Mouse (Mus musculus) embryonic facial prominence, embryonic 11.5 days (tissue): ENCODE measurements around the gene Pdzd8. TPM values are rescaled to one million over a fixed set of nuclear protein-coding genes. Genes with fewer than 3 reads are reported as not detected.

Source experiments
- ATAC-seq: fragments of 200-750 bp; cut with Nextera tagmentation; replicated peaks from 2 replicates; pipeline ENCODE4 v1.8.0; 2017; ENCODE audit warnings: low read depth; ENCODE audit not compliant: insufficient number of reproducible peaks, low FRiP score, low TSS enrichment
- DNase-seq: peaks from one replicate; pipeline ENCODE4 v3.0.0-alpha.2; 2015; ENCODE audit warnings: low spot score
- H3K27ac ChIP-seq: fragments of 300-500 bp; sonication (generic); replicated peaks from 2 replicates; pipeline ENCODE4 v1.5.1; 2014; ENCODE audit warnings: mild to moderate bottlenecking, low read depth, low read length, control low read depth
- H3K27me3 ChIP-seq: fragments of 300-500 bp; sonication (generic); 2 replicates; pipeline ENCODE4 v1.6.1; 2014; ENCODE audit warnings: mild to moderate bottlenecking, low read length, moderate library complexity, mixed read lengths; ENCODE audit not compliant: control insufficient read depth, insufficient read depth
- H3K36me3 ChIP-seq: fragments of 300-500 bp; sonication (generic); replicated peaks from 2 replicates; pipeline ENCODE4 v1.6.1; 2014; ENCODE audit warnings: low read depth, mild to moderate bottlenecking, low read length, moderate library complexity, mixed read lengths; ENCODE audit not compliant: control insufficient read depth, insufficient read depth
- H3K4me1 ChIP-seq: fragments of 300-500 bp; sonication (generic); 2 replicates; pipeline ENCODE4 v1.6.1; 2014; ENCODE audit warnings: low read length, mixed read lengths; ENCODE audit not compliant: control insufficient read depth, insufficient read depth
- H3K4me2 ChIP-seq: fragments of 300-500 bp; sonication (generic); 2 replicates; pipeline ENCODE4 v1.6.1; 2014; ENCODE audit warnings: low read depth, mild to moderate bottlenecking, control low read depth, low read length, moderate library complexity
- H3K4me3 ChIP-seq: fragments of 300-500 bp; sonication (generic); 2 replicates; pipeline ENCODE4 v1.5.1; 2014; ENCODE audit warnings: low read depth, low read length, control low read depth
- H3K9ac ChIP-seq: fragments of 300-500 bp; sonication (generic); replicated peaks from 2 replicates; pipeline ENCODE4 v1.6.1; 2014; ENCODE audit warnings: mild to moderate bottlenecking, control low read depth, low read length
- H3K9me3 ChIP-seq: fragments of 300-500 bp; sonication (generic); replicated peaks from 2 replicates; pipeline ENCODE4 v1.6.1; 2016; ENCODE audit warnings: mild to moderate bottlenecking, low read length, inconsistent platforms, mixed read lengths; ENCODE audit not compliant: control insufficient read depth
- WGBS: fragments of 180-500 bp; shearing (Covaris S2); extraction: QIAGEN DNeasy Blood & Tissue Kit; methylation state at CpG from one replicate; pipeline ENCODE4 v1.1.7; 2014; 5-methylcytosine and 5-hydroxymethylcytosine counted together
- polyA plus RNA-seq: library from polyadenylated mRNA; unstranded; fragments of >200 nt; fragmentation: Nextera tagmentation; extraction: Ambion mirVana; gene quantifications from 2 replicates; pipeline ENCODE4 v1.2.1, GENCODE M21; 2014

The Pdzd8 gene
- polyA plus RNA-seq, 1 experiment from 2014 or later = 18.0 TPM

- WGBS = 87% methylated on average over 3 of the region's 3 CpGs
- Histone ChIP-seq H3K27me3 (no peaks in the 10 kb centered on the region), H3K9ac (no peak overlapping the region), H3K36me3 (no peaks in the 10 kb centered on the region), H3K27ac (no peak overlapping the region), H3K9me3 (no peaks in the 10 kb centered on the region), H3K4me1 (no peaks in the 10 kb centered on the region), H3K4me2 (no peak overlapping the region), H3K4me3 (no peak overlapping the region)
- DNase-seq (no peak), ATAC-seq (no peak)
Observed at GRCm38 (mm10) chr19:59337872-59338681, 7.5 kb downstream of the Pdzd8 start.

GRCm38 (mm10) chr19:59336655-59337054 lies 8.9 kb downstream of the Pdzd8 start:
- Histone ChIP-seq H3K9me3 (no peaks in the 10 kb centered on the region), H3K27me3 (no peaks in the 10 kb centered on the region), H3K27ac (no peak overlapping the region), H3K4me2 (no peak overlapping the region), H3K4me3 (no peak overlapping the region), H3K9ac (no peak overlapping the region), H3K36me3 (no peaks in the 10 kb centered on the region), H3K4me1 (no peaks in the 10 kb centered on the region)
- no peak for DNase-seq
- no peak for ATAC-seq
- WGBS = 94% methylated on average over 1 of the region's 1 CpGs

- Histone ChIP-seq H3K4me3 (no peak overlapping the region), H3K4me2 (no peak overlapping the region), H3K9me3 (no peaks in the 10 kb centered on the region), H3K27ac (no peak overlapping the region), H3K27me3 (no peaks in the 10 kb centered on the region), H3K9ac (no peak overlapping the region), H3K36me3 (no peaks in the 10 kb centered on the region), H3K4me1 (no peaks in the 10 kb centered on the region)
- ATAC-seq = no peak
- DNase-seq = no peak
Observed at GRCm38 (mm10) chr19:59330816-59331225, 14.8 kb downstream of the Pdzd8 start.

- H3K4me2 ChIP-seq = no peak within 1 kb of the TSS
- H3K27ac ChIP-seq = no peak within 1 kb of the TSS
- no peaks in the 10 kb centered on the region for H3K4me1 ChIP-seq
- H3K4me3 ChIP-seq = no peak within 1 kb of the TSS
- 97% methylated on average over 9 of the region's 14 CpGs for WGBS
- no peaks in the 10 kb centered on the region for H3K36me3 ChIP-seq
- ATAC-seq = no peak
- DNase-seq = no peak
- no peaks in the 10 kb centered on the region for H3K9me3 ChIP-seq
- no peak within 1 kb of the TSS for H3K9ac ChIP-seq
- H3K27me3 ChIP-seq = no peaks in the 10 kb centered on the region
Observed at GRCm38 (mm10) chr19:59321990-59322389, 23.6 kb downstream of the Pdzd8 start, which contains the start of gene Rps12-ps3. Gene Rps12-ps3, plus strand, starts transcription at chr19:59322290.

GRCm38 (mm10) chr19:59316571-59316970 lies 29.0 kb downstream of the Pdzd8 start:
- H3K9me3 ChIP-seq = no peaks in the 10 kb centered on the region
- no peak overlapping the region for H3K4me3 ChIP-seq
- H3K4me2 ChIP-seq = no peak overlapping the region
- no peaks in the 10 kb centered on the region for H3K36me3 ChIP-seq
- no peak overlapping the region for H3K9ac ChIP-seq
- ATAC-seq = no peak
- no peaks in the 10 kb centered on the region for H3K4me1 ChIP-seq
- no peak overlapping the region for H3K27ac ChIP-seq
- DNase-seq = peak; percentile 46
- H3K27me3 ChIP-seq = no peaks in the 10 kb centered on the region

GRCm38 (mm10) chr19:59315308-59315707 lies 30.3 kb downstream of the Pdzd8 start:
- Histone ChIP-seq H3K4me1 (no peaks in the 10 kb centered on the region), H3K4me2 (no peak overlapping the region), H3K9ac (no peak overlapping the region), H3K9me3 (no peaks in the 10 kb centered on the region), H3K36me3 (no peaks in the 10 kb centered on the region), H3K4me3 (no peak overlapping the region), H3K27ac (no peak overlapping the region), H3K27me3 (no peaks in the 10 kb centered on the region)
- ATAC-seq = no peak
- DNase-seq = no peak

- ATAC-seq (no peak), DNase-seq (no peak)
- Histone ChIP-seq H3K9me3 (no peaks in the 10 kb centered on the region), H3K4me2 (no peak overlapping the region), H3K27me3 (no peaks in the 10 kb centered on the region), H3K27ac (no peak overlapping the region), H3K36me3 (no peaks in the 10 kb centered on the region), H3K4me1 (no peaks in the 10 kb centered on the region), H3K4me3 (no peak overlapping the region), H3K9ac (no peak overlapping the region)
- 87% methylated on average over 5 of the region's 5 CpGs for WGBS
Observed at GRCm38 (mm10) chr19:59292183-59292839, 53.3 kb downstream of the Pdzd8 start.

- no peak for ATAC-seq
- Histone ChIP-seq H3K9ac (no peak overlapping the region), H3K9me3 (no peaks in the 10 kb centered on the region), H3K27ac (no peak overlapping the region), H3K36me3 (no peaks in the 10 kb centered on the region), H3K4me1 (no peaks in the 10 kb centered on the region), H3K27me3 (no peaks in the 10 kb centered on the region), H3K4me2 (no peak overlapping the region), H3K4me3 (no peak overlapping the region)
- WGBS = 91% methylated on average over 6 of the region's 6 CpGs
- DNase-seq = no peak
Observed at GRCm38 (mm10) chr19:59289811-59290210, 55.8 kb downstream of the Pdzd8 start.
